Mouse (Mus musculus) heart, postnatal 4 days (tissue): ENCODE measurements at regions not wholly inside any gene's neighbourhood (a gene's known extent, or its start where the extent isn't known, plus 50 kb on each side); places are given as distances from the start of the nearest gene placed in this dataset.
A peak's percentile ranks its signal among the peaks of the same experiment; 100 is the strongest.

Experiments
- DNase-seq: peaks from one replicate; pipeline ENCODE4 v3.0.0; 2021

DNA sequence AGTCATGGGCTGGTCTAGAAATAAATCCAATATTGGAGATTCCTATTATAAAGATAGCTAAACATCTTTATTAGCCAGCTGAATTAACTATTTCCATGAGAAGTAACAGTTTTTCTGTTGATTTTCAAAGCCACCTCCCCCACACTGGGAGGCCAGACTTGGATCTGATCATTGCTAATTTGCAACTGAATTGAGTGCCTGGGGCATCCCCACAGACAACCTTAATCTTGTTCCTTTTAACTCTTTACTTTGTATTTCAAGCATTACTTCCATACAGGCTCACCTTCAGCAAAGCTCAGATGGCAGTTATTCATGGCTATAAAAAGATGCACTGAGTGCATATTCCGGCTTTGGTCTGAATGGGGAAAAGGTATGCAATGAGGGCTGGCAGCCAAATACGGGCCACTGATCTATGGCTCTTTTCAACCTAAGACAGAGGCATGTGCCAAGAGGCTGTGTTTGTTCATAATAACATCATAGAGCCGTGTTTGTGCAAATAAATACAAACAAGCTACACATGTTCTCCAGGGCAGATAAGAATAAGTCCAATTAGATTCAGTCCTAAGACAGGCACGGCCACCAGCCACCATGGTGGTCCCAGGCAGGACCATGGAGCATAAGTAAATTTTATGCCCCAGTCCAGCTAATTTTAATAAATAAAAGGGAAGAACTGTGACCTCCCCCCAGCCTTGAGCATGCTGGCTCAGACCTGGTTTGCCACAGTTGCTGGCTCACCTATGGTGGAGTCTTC, 194.5 kb upstream of the Ttc29 start:
- no peak for DNase-seq

DNA sequence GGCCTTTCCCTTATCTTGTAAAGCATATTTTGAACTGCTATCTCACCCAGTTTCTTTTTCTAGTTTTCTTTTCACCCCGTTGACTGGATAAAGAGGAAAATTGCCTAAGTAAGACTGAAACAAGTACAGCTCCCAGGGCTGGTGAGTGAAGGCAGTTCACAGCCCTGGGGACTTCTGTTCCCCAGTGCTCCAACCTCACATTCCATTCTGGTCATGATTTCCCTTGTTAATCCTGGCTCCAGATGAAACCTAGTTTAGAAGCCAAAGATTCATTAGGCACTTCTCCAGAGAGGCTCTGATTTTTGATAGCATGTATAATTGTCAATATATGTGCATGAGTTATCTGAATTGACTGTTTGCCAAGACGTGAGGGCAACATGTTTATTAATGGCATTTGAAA, 191.6 kb upstream of the Ttc29 start:
- DNase-seq = no peak

DNA sequence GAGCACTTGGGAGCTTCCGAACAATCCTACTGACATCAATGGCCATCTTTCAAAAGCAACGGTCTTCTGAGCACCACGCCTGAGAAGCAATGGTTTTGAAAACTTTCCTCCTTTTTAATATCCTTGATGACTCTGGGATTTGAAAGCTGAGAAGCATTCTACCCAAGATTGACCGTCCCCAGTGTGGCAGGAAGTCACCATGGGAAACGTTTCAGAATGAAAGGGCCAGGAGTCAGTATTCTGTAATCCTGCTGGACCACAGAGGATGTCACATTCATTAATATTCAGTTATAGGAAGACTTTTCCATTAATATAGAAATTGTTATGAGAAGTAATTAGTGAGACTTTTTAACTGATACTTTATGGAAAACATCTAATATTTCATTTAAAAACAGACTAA, 190.1 kb upstream of the Ttc29 start:
- no peak for DNase-seq

DNA sequence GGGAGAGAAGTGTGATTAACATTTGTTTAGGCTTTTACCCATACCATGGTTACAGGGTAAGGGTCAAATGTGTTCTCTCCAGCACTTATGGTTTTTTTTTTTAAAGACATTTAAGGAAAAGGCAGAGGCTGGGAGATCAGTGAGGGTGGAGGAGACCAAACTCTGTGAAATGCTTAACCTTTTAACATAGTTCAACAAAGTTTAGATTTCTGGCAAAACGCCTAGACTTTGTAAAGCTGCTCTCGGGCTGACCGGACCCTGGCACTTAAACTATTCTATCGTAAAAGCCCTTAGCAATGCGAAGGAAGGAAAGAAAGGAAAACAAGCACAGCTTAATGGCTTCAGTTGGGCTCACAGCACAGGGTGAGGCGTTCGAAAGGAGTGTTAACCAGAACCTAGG, 189.6 kb upstream of the Ttc29 start:
- DNase-seq = no peak

DNA sequence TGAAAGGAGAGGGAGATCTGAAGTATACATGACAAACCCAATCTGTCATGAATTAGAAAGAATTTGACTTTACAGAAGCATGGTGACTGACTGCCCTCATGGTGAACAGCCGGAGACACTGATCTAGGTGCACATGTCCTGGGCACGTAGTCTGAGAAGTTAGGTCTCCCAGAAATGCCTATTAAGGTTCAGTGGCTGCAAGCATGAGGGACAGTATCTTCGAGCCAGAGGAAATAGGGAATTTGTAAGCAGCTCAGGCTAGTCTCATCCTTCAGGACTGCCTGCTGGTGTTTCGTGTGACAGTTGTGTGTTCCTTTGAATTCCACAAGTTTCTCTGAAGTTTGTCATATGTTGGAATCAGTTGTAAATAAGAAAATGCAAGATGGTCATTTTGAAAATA, 189.2 kb upstream of the Ttc29 start:
- no peak for DNase-seq

DNA sequence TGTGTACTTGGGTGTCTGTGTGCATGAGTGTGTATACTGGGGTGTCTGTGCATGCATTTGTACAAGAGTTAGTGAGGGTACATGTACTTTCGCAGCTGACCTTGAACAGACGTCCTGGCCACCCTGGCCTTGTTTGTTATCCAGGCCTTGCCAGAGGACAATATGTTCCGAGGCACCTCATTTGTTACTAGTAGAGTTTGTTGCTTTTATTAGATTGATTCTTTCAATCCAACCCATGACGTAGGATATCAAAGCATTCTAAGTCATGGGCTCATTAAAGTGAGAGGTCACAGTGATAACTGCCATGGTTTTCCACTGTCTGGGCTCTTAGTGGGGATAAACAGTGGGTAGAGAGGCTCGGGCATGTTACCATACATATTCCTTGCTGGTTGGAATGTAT, 188.1 kb upstream of the Ttc29 start:
- peak; percentile 45 for DNase-seq

DNA sequence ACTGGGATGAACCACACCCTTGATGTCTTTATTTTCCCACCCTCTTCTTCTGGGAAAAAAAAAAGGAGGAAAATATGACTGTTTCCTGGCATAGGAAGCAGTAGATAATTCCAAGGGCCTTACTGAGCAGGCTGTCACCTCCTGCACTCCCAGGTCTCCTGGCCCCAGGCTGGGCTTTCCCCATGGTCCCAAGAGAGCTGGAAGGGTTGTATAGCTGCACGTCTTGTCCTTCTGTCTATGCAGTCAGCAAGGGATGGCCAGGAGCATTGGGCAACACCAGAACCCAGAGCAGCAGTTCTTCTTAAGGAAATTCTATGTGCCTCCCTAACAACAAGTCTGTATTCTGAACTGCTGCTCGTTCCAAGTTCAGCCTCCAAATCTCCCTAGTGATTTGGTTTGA, 185.7 kb upstream of the Ttc29 start:
- no peak for DNase-seq

DNA sequence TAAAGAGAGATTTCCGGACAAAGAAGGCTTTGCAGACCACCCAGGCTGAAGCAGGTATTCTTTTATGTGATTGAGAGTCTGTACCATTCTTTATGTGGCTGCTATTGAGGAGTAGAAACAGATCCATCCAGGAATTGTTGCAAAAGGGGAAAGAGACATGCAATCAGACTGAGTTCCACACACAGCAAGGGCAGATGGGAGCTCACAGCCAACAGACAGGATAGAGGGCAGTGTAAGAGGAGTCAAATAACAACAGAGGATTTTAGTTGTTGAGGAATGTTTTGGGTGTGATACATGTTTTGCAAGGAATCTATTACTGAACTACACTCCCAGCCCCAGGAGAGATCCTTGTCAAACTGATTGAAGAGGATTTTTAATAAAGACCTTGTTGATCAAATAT, 184.2 kb upstream of the Ttc29 start:
- DNase-seq = no peak

DNA sequence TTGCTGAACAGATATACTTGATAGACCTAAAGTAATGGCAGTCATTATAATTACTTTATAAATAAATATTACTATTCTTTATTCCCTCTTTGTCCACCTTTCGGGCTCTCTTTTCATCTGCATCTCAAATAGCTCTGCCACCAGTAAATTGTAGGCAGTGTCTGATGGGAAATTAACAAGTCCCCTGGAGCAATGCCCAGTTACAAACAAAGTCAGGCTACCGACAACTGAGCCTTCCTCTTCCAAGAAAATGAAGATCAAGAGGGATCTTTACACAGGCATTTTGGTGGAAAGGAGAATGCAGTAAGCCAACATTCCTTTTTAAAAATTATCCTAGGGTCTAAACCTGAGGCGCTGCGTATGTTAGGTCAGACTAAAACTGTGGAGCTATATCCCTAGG, 181.3 kb upstream of the Ttc29 start:
- DNase-seq = no peak

DNA sequence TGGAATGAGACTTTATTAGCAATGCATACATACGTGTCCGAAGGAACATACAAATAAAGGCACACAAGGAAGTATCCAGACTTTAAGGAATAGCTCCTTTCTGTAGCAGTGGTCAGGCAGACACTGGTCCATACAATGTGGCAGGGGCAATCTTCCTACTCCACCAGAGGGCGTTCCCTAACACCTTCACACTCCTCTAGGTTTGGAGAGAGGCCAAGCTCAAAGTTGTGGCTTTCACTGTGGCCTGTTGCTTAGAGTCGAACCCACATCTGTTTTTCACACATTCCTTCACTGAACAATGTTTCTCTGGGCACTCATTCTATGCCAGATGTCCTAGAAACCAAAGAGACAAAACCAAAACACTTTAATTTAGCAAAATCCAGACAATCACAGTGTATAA, 178.4 kb upstream of the Ttc29 start:
- DNase-seq = no peak

DNA sequence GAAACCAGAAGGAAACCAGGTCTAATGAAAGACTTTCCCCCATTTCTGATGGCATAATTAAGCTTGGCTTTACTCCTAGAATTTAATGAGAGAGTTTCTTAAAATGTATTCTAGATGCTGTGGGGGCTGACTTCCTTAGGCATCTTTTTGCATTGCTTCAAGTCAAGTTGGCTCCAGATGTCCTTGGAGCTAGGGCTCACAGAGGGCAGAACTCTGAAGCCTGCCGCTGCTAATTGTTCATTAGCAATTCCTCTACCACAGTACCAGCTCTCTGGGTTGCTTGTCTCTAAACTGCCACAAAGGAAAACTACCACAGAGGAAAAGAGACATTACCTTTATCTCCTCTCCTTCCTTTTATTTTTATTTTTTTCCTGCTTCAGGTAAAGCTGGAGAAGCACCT, 175.9 kb upstream of the Ttc29 start:
- no peak for DNase-seq

DNA sequence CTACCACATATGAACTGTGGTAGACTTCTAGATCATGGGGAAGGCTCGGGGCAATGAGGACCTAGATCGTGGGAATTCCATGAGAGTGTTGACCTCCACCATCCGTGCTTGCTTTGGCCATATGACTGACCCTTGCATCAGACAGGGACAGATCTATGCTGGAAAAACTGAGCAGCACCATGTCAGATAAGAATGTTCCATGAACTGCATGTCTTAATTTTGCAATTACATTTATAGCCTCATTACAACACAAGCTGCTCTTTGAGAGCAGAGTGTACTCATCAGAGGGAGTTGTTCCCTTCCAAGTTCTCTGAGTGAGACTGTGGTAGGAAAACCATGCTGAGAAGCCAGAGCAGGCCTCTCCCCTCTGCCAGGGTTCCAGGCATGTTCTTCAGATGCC, 166.4 kb upstream of the Ttc29 start:
- no peak for DNase-seq

DNA sequence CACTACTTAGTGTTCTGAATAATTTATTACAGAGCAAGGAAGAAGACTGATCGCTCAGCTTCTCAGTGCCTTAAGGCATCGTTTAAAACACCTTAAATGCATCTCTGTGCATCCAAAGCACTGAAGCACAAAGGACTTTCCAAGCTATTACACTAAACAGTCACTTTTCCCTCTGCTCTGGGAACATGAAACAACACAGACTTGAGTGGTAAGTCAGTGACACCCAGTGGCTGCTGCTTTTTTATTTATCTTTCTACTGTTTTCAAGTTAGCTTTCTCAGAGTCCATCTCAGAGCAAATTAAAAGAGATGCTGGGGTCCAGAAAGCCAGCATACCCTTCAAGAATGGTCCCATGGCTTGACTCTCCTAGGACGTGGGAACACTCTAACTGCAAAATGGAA, 162.3 kb upstream of the Ttc29 start:
- no peak for DNase-seq

DNA sequence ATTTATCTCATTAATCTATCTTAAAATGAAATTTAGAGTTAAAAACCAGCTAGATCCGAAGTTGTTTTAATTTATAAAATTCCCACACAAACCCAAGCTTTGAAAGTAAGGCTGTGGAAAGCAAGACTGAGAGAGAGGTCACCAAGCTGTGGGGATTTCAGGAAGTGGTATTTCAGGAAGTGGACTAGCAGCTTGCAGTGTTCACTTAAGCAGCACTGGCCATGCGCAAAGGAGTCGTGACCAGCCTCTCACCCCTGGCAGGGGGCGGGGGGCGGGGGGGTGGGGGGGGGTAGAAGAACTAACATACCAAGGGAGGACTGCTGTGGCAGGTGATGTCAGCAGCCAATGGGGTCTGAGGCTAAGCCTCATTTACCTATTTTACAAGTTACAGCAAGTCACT, 158.7 kb upstream of the Ttc29 start:
- no peak for DNase-seq

DNA sequence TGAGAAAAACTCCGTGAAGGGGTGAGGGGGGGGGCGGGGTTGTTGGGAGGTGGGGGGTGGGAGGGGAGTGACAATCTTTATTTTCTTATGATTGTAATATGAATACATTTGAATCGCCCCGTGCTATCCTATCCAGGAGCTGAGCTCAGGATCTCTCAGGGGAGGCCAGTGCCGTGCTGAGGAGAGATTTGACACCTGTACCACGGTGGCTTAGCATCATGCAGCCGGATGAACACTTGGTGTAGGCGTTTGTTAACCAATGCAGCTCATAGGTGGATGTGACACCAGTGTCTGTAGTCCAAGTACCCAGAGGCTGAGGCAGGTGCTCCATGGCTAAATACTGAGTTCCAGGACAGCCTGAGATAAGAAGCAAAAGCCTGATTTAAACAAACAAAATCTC, 158.2 kb upstream of the Ttc29 start:
- DNase-seq = no peak

DNA sequence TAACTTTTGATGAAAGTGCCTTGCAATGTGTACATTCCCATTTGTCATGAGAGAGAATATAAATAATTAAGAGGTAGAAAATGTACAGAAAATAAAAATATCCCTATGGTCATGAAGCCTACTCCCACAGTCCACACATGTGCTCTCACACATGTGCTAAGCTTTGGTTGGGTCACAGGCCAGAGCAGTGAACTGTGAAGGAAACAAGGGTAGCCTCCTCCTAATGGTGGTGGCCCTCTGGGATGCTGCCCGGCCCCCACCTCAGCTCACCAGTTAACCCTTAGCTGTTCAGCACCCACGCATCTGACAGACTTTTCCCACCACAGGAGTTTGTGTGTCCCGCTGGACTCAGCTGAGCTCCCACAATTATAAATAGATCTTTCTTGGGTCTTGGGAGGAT, 157.6 kb upstream of the Ttc29 start:
- no peak for DNase-seq

DNA sequence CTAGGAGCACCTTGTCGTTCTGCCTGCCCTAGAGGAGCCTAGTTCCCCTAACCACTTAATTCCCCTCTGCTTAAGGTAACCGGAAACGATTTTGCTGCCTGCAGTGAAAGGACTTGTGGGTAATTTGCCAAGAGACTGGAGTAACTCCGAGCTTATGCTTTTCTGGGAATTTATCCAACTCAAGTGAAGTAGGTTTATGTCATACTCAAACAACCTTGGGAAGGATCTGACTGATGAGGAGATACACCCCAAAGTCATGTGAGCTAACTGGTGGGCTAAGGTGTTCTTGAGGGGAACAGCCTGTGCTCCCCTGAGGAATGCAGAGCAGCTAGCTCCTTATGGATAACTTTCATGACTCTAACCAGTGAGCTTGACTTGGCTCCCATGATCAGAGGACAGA, 155.7 kb upstream of the Ttc29 start:
- no peak for DNase-seq

DNA sequence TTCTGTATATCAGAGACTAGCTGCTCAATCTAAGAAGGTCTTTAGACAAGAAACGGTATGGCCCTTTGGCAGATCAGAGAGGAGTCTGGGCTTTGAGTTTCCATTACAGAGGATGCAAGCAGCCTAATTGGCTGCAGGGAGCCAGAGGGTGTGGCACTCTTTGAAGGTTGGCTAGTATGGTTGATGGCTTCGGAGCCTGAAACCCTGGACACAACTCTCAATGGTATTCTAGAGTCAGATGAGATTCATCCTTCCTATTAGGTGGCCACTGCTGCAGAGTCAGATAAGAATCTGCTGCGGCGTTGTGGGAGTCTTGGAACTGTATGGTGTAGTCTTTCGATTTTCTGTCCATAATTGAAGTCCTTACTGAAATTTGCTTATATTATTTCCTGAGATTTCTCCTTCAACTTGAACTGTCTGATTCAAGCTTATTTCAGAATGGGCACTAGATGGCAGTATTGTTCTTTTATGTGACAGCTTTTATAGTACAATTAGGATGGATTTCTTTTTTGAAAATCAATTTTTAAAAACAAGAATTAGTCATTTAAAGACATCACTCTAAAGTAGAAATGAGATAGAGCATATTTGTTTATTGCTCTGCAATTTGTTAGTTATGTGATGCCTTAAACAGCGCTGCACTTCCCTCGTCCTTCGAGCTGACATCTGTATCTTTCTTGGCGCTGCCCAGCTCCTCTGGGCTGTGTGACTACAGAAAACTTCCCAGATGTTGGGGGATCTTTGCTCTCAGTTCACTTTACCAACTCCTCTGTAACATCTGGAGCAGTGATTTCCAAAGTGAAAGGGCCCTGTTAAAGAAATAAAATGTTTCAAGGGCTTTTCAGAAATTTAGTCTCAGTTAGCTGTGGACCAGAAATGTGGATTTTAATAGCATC, 151.0 kb upstream of the Ttc29 start:
- no peak for DNase-seq

DNA sequence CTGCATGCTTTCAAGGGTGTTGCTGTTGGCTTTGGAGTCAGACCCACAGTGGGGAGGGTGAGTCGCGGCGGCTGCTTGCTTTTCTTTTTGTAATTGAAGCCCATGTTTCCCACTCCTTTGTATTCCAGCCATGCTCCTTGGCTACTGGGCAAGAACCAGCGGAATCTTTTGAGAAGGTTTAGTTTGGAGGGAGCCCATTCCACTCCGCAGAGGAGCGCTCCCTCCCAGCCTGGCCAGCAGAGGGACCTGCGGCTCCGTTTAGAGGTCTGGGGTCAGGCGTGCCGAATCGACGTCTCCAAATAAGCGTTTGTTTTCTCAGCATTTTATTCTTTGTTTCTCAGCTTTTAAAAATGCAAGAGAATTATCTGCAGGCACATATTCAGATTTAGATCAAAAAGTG, 149.6 kb upstream of the Ttc29 start:
- DNase-seq = peak; percentile 74

DNA sequence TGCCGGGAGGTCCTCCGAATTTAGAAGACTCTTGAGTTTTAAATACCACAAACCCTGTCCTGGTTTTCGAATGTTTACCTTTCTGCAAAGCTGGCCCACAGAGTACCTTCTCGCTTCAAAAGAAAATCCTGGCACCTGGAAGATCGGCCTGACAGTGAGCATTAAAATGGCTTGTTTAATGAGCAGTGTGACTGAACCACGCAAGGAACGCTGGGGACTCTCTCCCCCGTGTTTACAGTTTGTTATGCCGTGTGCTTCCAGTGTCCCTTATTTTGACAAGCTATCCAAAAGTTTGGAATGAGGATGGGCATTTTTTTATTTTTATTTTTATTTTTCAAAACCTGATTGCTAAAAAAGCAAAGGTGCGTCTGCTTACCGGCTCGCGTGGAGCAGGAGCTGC, 148.9 kb upstream of the Ttc29 start:
- no peak for DNase-seq

DNA sequence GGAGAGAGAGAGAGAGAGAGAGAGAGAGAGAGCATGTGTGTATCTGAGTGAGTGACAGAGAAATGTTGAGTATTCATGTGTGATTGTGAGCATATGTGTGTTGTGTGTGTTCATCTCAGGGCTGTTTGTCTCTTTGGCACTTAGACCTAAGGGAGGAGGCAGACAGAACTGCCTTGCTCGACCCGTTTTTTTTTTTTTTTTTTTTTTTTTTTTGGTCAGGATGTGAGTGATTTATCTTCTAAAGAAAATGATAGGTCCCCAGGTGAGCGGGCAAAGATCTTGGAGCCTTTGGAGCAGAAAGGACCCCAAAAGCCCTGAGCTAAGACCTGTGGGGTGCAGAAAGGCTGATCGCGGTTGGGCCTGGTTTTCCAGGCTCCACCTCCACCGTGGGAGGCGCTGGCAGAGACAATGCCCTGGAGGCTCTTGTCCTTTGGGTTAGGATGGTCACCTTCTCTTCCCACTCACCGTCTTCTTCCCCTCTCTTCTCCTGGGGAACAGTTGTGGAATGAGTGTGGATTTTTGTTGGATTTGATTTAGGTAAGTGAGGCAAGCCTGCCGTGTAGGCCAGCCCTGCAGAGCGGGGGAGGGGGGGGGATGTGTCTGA, 147.1 kb upstream of the Ttc29 start:
- DNase-seq = no peak

DNA sequence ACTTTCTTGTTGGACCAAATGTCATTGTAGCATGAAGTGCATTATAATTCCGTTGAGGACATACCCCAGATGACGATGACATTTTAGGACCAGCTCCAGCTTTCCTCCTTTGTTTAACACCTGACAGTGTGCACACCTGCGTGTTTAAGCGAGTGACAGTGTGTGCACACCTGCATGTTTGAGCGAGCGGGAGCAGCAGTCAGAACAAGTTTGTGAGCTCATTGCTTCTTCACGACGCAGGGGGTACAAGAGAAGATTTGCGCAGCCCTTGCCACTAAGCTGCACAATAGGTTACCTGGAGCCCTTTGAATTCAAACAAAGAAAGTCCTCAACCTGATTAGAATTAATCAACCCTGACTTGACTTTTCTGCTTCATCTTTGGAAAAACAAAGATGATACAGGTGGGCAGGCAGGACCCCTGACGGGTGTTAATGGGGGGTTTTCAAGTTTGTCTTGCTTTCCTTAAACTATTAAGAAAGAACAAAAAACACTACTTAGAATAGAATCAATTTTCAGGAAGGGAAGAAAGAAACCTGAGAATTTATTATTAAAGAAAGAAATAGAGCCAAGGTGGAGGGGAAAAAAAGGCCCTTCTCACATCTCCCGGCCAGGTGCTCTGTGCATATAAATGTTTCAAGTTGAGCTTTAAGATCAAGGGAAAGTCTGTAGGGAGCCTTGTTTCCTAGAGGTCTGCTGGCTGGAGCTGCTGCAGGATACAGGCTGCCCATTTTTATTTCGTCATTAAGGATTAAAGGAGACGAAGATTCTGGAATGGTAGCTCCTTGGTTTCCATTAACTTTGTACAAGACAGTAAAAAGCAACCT, 144.8 kb upstream of the Ttc29 start:
- no peak for DNase-seq

DNA sequence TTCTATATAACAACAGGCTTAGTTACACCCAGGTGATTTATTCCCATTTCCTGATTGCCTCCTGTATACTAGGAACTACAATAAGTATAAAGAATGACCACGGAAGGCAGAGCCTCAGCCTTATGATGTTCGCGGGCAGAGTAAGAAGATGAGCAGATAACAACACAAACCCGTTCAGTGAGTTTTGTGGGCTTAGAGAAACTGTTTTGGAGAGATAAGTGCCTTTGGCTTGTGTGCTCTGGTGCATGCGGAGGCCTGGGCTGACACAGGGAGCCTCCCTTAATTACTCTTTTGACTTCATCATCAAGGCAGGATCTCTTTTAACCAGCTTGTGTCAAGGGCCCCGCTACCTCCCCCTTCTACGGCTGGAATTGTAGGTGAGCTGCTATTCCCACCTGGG, 139.3 kb upstream of the Ttc29 start:
- DNase-seq = no peak
